ENCODE assay signal across 12 mouse cellular contexts in genomic region chr1:150950046-150950445, GRCm38 (mm10). TPM values are rescaled to one million over a fixed set of nuclear protein-coding genes. Genes with fewer than 3 reads are reported as not detected.
DNase-seq lines count a peak whose midpoint lies in the region; ATAC-seq lines count a peak whose summit lies in the region.
"Had no signal": no experiment of that assay in that cellular context is flagged by ENCODE, and none has a peak within 500 bp of the region (broad histone marks: within the 10 kb centered on the region; RNA-seq: fewer than 3 reads in every experiment).

No protein-coding gene starts in this region.

- no peak overlapping the region for H3K4me2 ChIP-seq in forebrain, embryonic 14.5 days (ENCODE audit: low read length)
- no peak overlapping the region for H3K4me2 ChIP-seq in forebrain, embryonic 16.5 days (ENCODE audit: low read length)
- H3K4me2 ChIP-seq in midbrain, embryonic 11.5 days = no peak overlapping the region
- H3K4me2 ChIP-seq in midbrain, embryonic 16.5 days (ENCODE audit: low read length) = no peak overlapping the region

- no peaks in the 10 kb centered on the region for H3K27me3 ChIP-seq in forebrain, embryonic 14.5 days (replicated peaks; ENCODE audit: control insufficient read depth, insufficient read depth, low read length)
- no peaks in the 10 kb centered on the region for H3K27me3 ChIP-seq in forebrain, embryonic 16.5 days (replicated peaks; ENCODE audit: control insufficient read depth, insufficient read depth, low read length)
- no peaks in the 10 kb centered on the region for H3K27me3 ChIP-seq in midbrain, embryonic 11.5 days (ENCODE audit: control insufficient read depth, insufficient read depth, low read length)
- H3K27me3 ChIP-seq in midbrain, embryonic 16.5 days (ENCODE audit: control insufficient read depth, insufficient read depth, low read depth, low read length) = no peaks in the 10 kb centered on the region

- 0 out of 2 replicates have a peak, but pooled peaks have one; percentile 20 for ATAC-seq in forebrain, embryonic 14.5 days
- no peak for ATAC-seq in forebrain, embryonic 16.5 days
- peak; percentile 72 for ATAC-seq in midbrain, embryonic 11.5 days (ENCODE audit: low FRiP score)
- no peak for ATAC-seq in midbrain, embryonic 16.5 days

- no peak overlapping the region for H3K4me3 ChIP-seq in forebrain, embryonic 14.5 days (ENCODE audit: low read depth, low read length)
- no peak overlapping the region for H3K4me3 ChIP-seq in forebrain, embryonic 16.5 days (replicated peaks; ENCODE audit: low read length)
- no peak overlapping the region for H3K4me3 ChIP-seq in midbrain, embryonic 11.5 days (ENCODE audit: low read depth, low read length)
- H3K4me3 ChIP-seq in midbrain, embryonic 16.5 days (ENCODE audit: low read depth, low read length) = no peak overlapping the region
- H3K4me3 ChIP-seq: erythroblast, embryonic 14.5 days; heart, embryonic 10.5 days had no signal

- H3K9ac ChIP-seq in forebrain, embryonic 14.5 days (ENCODE audit: low read length) = no peak overlapping the region
- H3K9ac ChIP-seq in forebrain, embryonic 16.5 days (replicated peaks; ENCODE audit: low read depth, low read length) = no peak overlapping the region
- H3K9ac ChIP-seq in midbrain, embryonic 11.5 days (ENCODE audit: low read length) = no peak overlapping the region
- no peak overlapping the region for H3K9ac ChIP-seq in midbrain, embryonic 16.5 days (ENCODE audit: low read depth, low read length)

- H3K36me3 ChIP-seq in forebrain, embryonic 14.5 days (ENCODE audit: control insufficient read depth, insufficient read depth, low read length) = no peaks in the 10 kb centered on the region
- no peaks in the 10 kb centered on the region for H3K36me3 ChIP-seq in forebrain, embryonic 16.5 days (ENCODE audit: control insufficient read depth, insufficient read depth)
- H3K36me3 ChIP-seq in midbrain, embryonic 11.5 days (ENCODE audit: control insufficient read depth, insufficient read depth, low read length) = no peaks in the 10 kb centered on the region
- H3K36me3 ChIP-seq in midbrain, embryonic 16.5 days (ENCODE audit: control insufficient read depth, insufficient read depth, low read length) = no peaks in the 10 kb centered on the region

- WGBS in forebrain, embryonic 14.5 days = 16% methylated on average over 3 of the region's 3 CpGs
- WGBS in forebrain, embryonic 16.5 days = 12% methylated on average over 3 of the region's 3 CpGs
- 24% methylated on average over 3 of the region's 3 CpGs for WGBS in midbrain, embryonic 11.5 days
- WGBS in midbrain, embryonic 16.5 days = 11% methylated on average over 3 of the region's 3 CpGs

- no peak overlapping the region for H3K27ac ChIP-seq in forebrain, embryonic 14.5 days (ENCODE audit: low read depth, low read length)
- H3K27ac ChIP-seq in forebrain, embryonic 16.5 days (ENCODE audit: low read length) = no peak overlapping the region
- H3K27ac ChIP-seq in midbrain, embryonic 11.5 days (ENCODE audit: low read depth, low read length) = no peak overlapping the region
- no peak overlapping the region for H3K27ac ChIP-seq in midbrain, embryonic 16.5 days (ENCODE audit: low read length)
- H3K27ac ChIP-seq: heart, embryonic 10.5 days; macrophage had no signal

- H3K9me3 ChIP-seq in forebrain, embryonic 14.5 days (replicated peaks; ENCODE audit: control insufficient read depth, low read length) = no peaks in the 10 kb centered on the region
- H3K9me3 ChIP-seq in forebrain, embryonic 16.5 days (ENCODE audit: control insufficient read depth, low read length) = no peaks in the 10 kb centered on the region
- no peaks in the 10 kb centered on the region for H3K9me3 ChIP-seq in midbrain, embryonic 11.5 days (ENCODE audit: control insufficient read depth, low read length)
- H3K9me3 ChIP-seq in midbrain, embryonic 16.5 days (replicated peaks; ENCODE audit: control insufficient read depth, low read length, poor library complexity, severe bottlenecking) = no peaks in the 10 kb centered on the region
- H3K9me3 ChIP-seq: heart, embryonic 10.5 days had no signal

- no peaks in the 10 kb centered on the region for H3K4me1 ChIP-seq in forebrain, embryonic 14.5 days (ENCODE audit: control insufficient read depth, insufficient read depth, low read length)
- H3K4me1 ChIP-seq in forebrain, embryonic 16.5 days (replicated peaks; ENCODE audit: control insufficient read depth, insufficient read depth, low read length) = no peaks in the 10 kb centered on the region; the same call in 1 of the 2 replicates
- no peaks in the 10 kb centered on the region for H3K4me1 ChIP-seq in midbrain, embryonic 11.5 days (ENCODE audit: control insufficient read depth, insufficient read depth, low read length)
- H3K4me1 ChIP-seq in midbrain, embryonic 16.5 days (ENCODE audit: control insufficient read depth, insufficient read depth, low read length) = no peaks in the 10 kb centered on the region

- peak; percentile 12 for DNase-seq in forebrain, embryonic 14.5 days (ENCODE audit: low spot score)
- DNase-seq in midbrain, embryonic 11.5 days (ENCODE audit: low spot score, missing footprints) = no peak
- peak; percentile 55 to 67 for DNase-seq in kidney, postnatal 4 days
- DNase-seq in retina, postnatal 7 days (ENCODE audit: low read depth, low spot score) = peak; percentile 5
- DNase-seq in urinary bladder, postnatal 25 days (ENCODE audit: low spot score) = no peak
- DNase-seq in right cerebral cortex, adult 18-20 months = no peak
- DNase-seq: B cell, adult 2 months had no signal

RNA-seq across cellular contexts. Expression of gene Hmcn1, which starts 43.2 kb away (rescaled TPM):
- 1.1 and 1.8 TPM in 2 replicates for polyA plus RNA-seq in forebrain, embryonic 14.5 days (2014; fragmentation: Nextera tagmentation; extraction: Ambion mirVana)
- polyA plus RNA-seq in forebrain, embryonic 16.5 days (2015; fragmentation: Nextera tagmentation; extraction: Ambion mirVana) = 0.81 and 1.3 TPM in 2 replicates
- polyA plus RNA-seq in midbrain, embryonic 11.5 days (2014; fragmentation: Nextera tagmentation; extraction: Ambion mirVana) = 6.0 and 7.8 TPM in 2 replicates
- 1.2 and 2.0 TPM in 2 replicates for polyA plus RNA-seq in midbrain, embryonic 16.5 days (2015; fragmentation: Nextera tagmentation; extraction: Ambion mirVana)
- polyA plus RNA-seq: erythroblast, embryonic 14.5 days; macrophage had no signal

Comparison
In these comparisons a context has a peak if more than half of its experiments do, and no peak if none do; other contexts are left out.
1. ATAC-seq: peak in forebrain, embryonic 14.5 days (single experiment) and midbrain, embryonic 11.5 days (single experiment); none in forebrain, embryonic 16.5 days (single experiment) and midbrain, embryonic 16.5 days (single experiment).
2. DNase-seq: peak in forebrain, embryonic 14.5 days (single experiment), kidney, postnatal 4 days (2 of 2) and retina, postnatal 7 days (single experiment); none in midbrain, embryonic 11.5 days (single experiment), urinary bladder, postnatal 25 days (single experiment) and right cerebral cortex, adult 18-20 months (single experiment).